Mouse (Mus musculus): ENCODE results near the gene Serpina3f. TPM values are rescaled to one million over a fixed set of nuclear protein-coding genes. Genes with fewer than 3 reads are reported as not detected.
"Not testable (repeated sequence)": the region's sequence is repeated elsewhere in the genome, so short reads cannot be mapped to it uniquely, and the experiment has no call there.

Gene Serpina3f
- polyA plus RNA-seq, 1 experiment from 2014 or later: not detected

DNA sequence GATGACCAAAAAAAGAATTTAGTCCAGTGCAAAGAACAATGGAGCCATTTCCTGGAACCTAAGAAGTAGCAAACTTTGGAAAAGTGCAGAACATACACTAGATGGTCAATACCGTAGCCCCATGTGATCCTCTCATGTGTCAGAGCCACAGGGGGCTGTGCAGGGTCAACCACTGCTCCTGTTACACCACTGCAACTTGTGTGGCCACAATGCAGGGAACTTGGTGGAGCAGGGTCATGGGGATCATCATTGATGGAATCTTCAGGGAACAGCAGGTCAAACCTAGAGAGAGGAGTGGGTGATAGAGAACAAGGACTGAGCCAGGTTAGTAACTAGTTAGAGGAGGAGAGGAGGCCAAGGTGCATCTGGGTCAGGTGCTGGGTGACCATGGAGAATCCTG is 7.3 kb downstream of the Serpina3f start:
- H3K4me2 ChIP-seq (replicated peaks): no peak overlapping the region
- H3K27me3 ChIP-seq (replicated peaks): no peaks in the 10 kb centered on the region
- no peaks in the 10 kb centered on the region for H3K4me1 ChIP-seq
- no peak overlapping the region for H3K27ac ChIP-seq
- no peaks in the 10 kb centered on the region for H3K36me3 ChIP-seq
- WGBS: 74% methylated on average over 1 of the region's 1 CpGs
- no peak overlapping the region for H3K4me3 ChIP-seq
- H3K9me3 ChIP-seq: no peaks in the 10 kb centered on the region
- no peak overlapping the region for H3K9ac ChIP-seq
- ATAC-seq (ENCODE audit: low FRiP score, low read depth): no peak

DNA sequence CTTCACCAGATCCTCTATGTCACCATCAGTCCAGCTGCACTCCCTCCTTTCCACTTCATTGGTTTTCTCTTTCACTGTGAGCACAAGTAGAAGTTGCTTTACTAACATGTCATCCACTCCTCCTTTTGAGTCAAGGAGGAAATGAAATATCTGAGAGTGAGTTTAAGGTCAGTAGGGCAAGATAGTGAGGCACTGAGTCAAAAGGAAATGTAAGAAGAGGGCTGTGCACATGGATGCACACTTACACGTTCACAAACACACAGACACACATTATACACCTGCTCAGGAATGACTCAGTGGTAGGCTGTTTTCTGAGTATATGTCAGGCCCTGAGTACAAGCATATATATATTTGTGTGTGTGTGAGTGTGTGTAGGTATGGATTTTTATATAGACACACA is 9.3 kb downstream of the Serpina3f start:
- Histone ChIP-seq H3K9ac (no peak overlapping the region), H3K4me3 (no peak overlapping the region), H3K27me3 (replicated peaks) (no peaks in the 10 kb centered on the region), H3K4me2 (replicated peaks) (no peak overlapping the region), H3K9me3 (no peaks in the 10 kb centered on the region), H3K36me3 (no peaks in the 10 kb centered on the region), H3K4me1 (no peaks in the 10 kb centered on the region), H3K27ac (no peak overlapping the region)
- ATAC-seq (ENCODE audit: low FRiP score, low read depth): no peak
- 66% methylated on average over 1 of the region's 1 CpGs for WGBS

DNA sequence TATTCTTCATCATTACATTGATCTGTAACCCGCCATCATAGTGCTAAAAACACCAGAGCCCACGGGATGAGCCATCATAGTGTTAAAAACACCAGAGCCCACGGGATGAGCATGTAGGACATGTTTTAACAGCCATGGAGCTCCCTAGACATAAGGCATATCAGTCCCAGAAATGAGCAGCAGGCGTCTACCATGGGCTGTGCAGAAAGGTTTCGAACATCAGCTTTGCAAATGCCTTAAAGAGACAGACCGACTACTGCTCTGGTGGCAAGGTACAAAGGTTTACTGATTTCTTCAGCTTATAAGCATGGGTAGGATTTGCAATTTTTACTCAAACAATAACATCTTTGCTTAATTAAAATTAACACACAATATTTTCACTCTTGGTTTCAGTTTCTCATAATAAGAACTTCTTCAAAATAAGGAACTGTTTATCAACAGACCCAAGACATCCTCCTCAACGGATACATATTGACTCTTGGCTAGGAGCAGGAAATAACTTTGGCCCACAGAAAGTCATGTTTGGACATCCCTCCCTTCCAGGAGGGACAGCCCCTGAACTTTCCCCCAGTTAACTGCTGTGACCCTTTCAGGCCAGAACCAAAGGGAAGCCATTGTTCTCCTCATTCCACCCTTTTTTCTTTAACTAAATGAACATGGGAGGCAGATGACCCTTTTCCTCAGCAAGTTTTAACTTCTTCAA is 10.4 kb downstream of the Serpina3f start:
- no peak overlapping the region for H3K4me3 ChIP-seq
- ATAC-seq (ENCODE audit: low FRiP score, low read depth): no peak
- H3K4me2 ChIP-seq (replicated peaks): no peak overlapping the region
- no peak overlapping the region for H3K27ac ChIP-seq
- no peaks in the 10 kb centered on the region for H3K36me3 ChIP-seq
- no peaks in the 10 kb centered on the region for H3K4me1 ChIP-seq
- no peaks in the 10 kb centered on the region for H3K9me3 ChIP-seq
- 69% methylated on average over 7 of the region's 7 CpGs for WGBS
- H3K27me3 ChIP-seq (replicated peaks): no peaks in the 10 kb centered on the region
- H3K9ac ChIP-seq: no peak overlapping the region

DNA sequence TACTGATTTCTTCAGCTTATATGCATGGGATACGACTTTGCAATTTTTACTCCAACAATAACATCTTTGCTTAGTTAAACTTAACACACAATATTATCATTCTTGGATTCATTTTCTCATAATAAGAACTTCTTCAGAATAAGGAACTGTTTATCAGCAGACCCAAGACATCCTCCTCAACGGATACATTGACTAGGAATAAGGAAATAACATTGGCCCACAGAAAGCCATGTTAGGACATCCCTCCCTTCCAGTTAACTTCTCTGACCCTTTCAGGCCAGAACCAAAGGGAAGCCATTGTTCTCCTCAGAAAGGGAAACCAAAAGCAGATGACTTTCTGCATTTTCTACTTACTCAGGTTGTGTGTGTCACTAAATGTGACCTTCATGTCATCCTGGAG is 16.4 kb downstream of the Serpina3f start:
- no peak overlapping the region for H3K27ac ChIP-seq
- no peak overlapping the region for H3K9ac ChIP-seq
- ATAC-seq (ENCODE audit: low FRiP score, low read depth): no peak
- H3K4me2 ChIP-seq (replicated peaks): no peak overlapping the region
- H3K4me3 ChIP-seq: no peak overlapping the region
- no peaks in the 10 kb centered on the region for H3K27me3 ChIP-seq (replicated peaks)
- 82% methylated on average over 2 of the region's 2 CpGs for WGBS
- no peaks in the 10 kb centered on the region for H3K36me3 ChIP-seq
- H3K4me1 ChIP-seq: no peaks in the 10 kb centered on the region
- no peaks in the 10 kb centered on the region for H3K9me3 ChIP-seq

DNA sequence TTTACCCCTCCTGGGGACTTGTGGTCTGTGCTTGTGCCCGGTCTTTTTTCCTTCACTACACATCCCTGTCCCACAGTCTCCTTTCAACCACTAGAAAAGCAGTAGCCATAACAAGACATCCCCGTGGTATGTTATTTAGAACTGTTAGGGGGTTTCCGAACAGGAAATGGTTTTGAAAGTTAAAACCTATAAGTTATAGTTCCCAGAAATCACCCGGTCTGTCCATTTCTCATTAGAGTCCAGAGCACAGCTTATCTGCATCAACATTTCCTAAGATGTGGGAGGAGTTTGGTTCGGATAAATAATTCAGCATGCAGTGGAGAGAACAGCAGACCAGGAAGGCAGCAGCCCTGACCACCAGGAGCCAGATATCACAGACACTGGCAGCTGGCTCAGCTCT is 21.6 kb downstream of the Serpina3f start, which contains the start of gene Serpina3g:
Serpina3g (plus strand) TSS at position 331 of the 400 bp plus-strand sequence.
- H3K27me3 ChIP-seq (replicated peaks): no peaks in the 10 kb centered on the region
- H3K4me3 ChIP-seq: no peak within 1 kb of the TSS
- H3K4me1 ChIP-seq: no peaks in the 10 kb centered on the region
- no peak for ATAC-seq (ENCODE audit: low FRiP score, low read depth)
- H3K9me3 ChIP-seq: no peaks in the 10 kb centered on the region
- no peaks in the 10 kb centered on the region for H3K36me3 ChIP-seq
- 77% methylated on average over 5 of the region's 5 CpGs for WGBS
- no peak within 1 kb of the TSS for H3K27ac ChIP-seq
- no peak within 1 kb of the TSS for H3K9ac ChIP-seq
- H3K4me2 ChIP-seq (replicated peaks): no peak within 1 kb of the TSS

DNA sequence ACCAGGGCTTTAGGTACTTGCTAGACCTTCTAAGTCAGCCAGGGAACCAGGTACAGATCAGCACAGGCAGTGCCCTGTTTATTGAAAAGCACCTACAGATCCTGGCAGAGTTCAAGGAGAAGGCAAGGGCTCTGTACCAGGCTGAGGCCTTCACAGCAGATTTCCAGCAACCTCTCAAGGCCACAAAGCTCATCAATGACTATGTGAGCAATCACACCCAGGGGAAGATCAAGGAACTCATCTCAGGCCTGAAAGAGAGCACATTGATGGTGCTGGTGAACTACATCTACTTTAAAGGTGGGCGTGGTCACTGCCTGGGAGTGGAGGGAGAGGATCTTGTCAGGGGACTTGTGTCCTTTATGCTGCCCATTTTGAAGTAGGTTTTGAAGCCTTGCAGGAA is 23.7 kb downstream of the Serpina3f start:
- H3K9me3 ChIP-seq; H3K4me3 ChIP-seq; H3K4me2 ChIP-seq (replicated peaks); H3K4me1 ChIP-seq; H3K9ac ChIP-seq; H3K36me3 ChIP-seq; H3K27ac ChIP-seq; ATAC-seq (ENCODE audit: low FRiP score, low read depth); H3K27me3 ChIP-seq (replicated peaks): not testable (repeated sequence)
- 82% methylated on average over 1 of the region's 1 CpGs for WGBS

DNA sequence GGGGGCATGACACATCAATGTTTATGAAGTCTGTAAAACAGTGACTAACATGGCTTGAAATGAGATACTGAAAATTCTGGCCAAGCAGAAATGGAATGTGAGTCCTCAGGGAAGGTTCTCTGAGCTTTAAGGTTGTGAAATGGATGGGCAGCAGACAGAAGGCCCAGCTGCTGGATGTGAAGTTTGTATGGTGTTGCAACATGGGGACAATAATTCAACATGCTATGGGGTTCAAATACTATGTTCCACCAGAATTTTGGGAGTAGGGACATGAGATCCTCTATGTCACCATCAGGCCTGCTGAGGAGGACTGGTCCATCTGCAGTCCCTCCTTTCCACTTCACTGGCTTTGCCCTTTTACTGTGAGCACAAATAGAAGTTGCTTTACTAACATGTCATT is 29.0 kb downstream of the Serpina3f start:
- Histone ChIP-seq H3K9me3 (no peaks in the 10 kb centered on the region), H3K27ac (no peak overlapping the region), H3K4me1 (peaks cover 13% of the 10 kb centered on the region), H3K36me3 (no peaks in the 10 kb centered on the region), H3K9ac (no peak overlapping the region), H3K4me2 (replicated peaks) (no peak overlapping the region), H3K27me3 (replicated peaks) (no peaks in the 10 kb centered on the region), H3K4me3 (no peak overlapping the region)
- no peak for ATAC-seq (ENCODE audit: low FRiP score, low read depth)

DNA sequence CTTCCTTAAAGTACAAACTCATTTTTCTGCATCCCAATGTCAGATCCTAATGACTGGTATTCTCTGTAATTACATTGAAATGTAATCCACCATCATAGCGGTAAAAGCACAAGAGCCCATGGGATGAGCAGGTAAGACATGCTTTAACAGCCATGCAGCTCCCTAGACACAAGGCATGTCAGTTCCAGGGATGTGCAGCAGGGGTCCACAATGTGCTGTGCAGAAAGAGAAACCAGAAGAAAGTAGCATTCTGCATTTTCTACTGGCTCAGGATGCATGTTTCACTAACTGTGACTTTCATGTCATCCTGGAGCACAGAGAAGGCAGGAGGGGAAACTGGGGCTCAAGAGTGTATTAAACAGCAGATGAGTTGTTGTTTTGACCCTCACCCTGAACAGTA is 30.7 kb downstream of the Serpina3f start:
- H3K27ac ChIP-seq: no peak overlapping the region
- H3K4me1 ChIP-seq: peaks cover 15% of the 10 kb centered on the region
- no peaks in the 10 kb centered on the region for H3K36me3 ChIP-seq
- WGBS: 83% methylated on average over 1 of the region's 1 CpGs
- H3K4me2 ChIP-seq (replicated peaks): no peak overlapping the region
- no peak overlapping the region for H3K9ac ChIP-seq
- no peaks in the 10 kb centered on the region for H3K9me3 ChIP-seq
- ATAC-seq (ENCODE audit: low FRiP score, low read depth): no peak
- no peaks in the 10 kb centered on the region for H3K27me3 ChIP-seq (replicated peaks)
- H3K4me3 ChIP-seq: no peak overlapping the region

DNA sequence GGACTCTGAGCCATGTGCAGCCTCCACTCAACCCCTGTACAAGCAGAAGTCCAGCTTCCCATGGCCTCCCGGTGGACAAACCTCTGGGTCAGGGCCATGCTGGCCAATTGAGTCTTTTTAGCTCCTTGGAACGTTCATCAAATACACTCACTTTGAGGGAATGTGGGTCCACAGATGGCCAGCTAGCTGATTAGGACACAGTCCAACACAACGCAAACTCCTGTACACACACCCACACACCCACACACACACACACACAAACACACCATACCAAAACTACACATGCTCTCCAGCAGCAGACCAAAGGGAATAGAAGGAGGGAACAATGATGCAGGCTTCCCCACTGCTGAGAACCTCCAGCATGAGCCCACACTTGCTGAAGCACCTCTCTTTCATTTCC is 31.3 kb downstream of the Serpina3f start:
- H3K36me3 ChIP-seq: no peaks in the 10 kb centered on the region
- H3K27ac ChIP-seq: no peak overlapping the region
- H3K27me3 ChIP-seq (replicated peaks): no peaks in the 10 kb centered on the region
- no peak overlapping the region for H3K4me2 ChIP-seq (replicated peaks)
- no peak for ATAC-seq (ENCODE audit: low FRiP score, low read depth)
- WGBS: 77% methylated on average over 3 of the region's 3 CpGs
- no peak overlapping the region for H3K9ac ChIP-seq
- no peaks in the 10 kb centered on the region for H3K9me3 ChIP-seq
- peaks cover 15% of the 10 kb centered on the region for H3K4me1 ChIP-seq
- H3K4me3 ChIP-seq: no peak overlapping the region

DNA sequence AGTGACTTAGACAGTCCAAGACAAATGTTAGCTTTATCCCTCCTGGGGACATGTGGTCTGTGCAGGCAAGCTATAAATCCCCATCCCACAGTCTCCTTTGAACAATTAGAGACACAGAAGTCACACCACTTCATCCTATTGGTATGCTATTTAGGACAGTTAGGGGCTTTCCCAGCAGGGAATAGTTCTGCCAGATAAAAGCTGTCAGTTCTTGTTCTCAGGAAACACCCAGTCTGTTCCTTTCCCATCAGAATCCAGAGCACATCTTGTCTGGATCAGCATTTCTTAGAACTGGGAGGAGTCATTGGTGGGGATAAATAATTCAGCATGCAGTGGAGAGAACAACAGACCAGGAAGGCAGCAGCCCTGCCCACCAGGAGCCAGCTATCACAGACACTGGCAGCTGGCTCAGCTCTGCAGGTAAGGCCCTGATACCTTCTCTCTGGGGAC is 33.2 kb downstream of the Serpina3f start:
- Histone ChIP-seq H3K27me3 (replicated peaks) (no peaks in the 10 kb centered on the region), H3K4me1 (peaks cover 15% of the 10 kb centered on the region), H3K27ac (no peak overlapping the region), H3K9me3 (no peaks in the 10 kb centered on the region), H3K4me3 (no peak overlapping the region), H3K36me3 (no peaks in the 10 kb centered on the region), H3K9ac (no peak overlapping the region), H3K4me2 (replicated peaks) (peak overlapping the region; percentile 18)
- peak; percentile 87 for ATAC-seq (ENCODE audit: low FRiP score, low read depth)

DNA sequence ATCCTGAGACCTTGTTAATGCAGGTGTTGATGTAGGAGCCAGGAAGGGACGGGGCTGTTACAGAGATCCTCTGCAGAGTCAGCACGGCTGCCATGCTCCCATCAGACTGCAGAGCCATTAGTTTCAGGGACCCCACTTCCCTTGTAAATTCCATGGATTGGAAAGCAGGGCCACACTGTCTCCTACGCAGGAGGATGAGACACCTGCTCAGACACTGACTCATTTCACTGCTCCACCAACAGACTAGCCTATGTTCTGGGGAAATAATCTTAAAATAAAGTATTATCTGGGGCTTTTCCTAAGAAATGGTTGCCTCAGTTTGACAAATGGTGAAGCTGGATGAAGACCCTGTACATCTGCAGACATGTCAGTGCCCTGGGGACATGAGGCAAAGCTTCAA is 33.9 kb downstream of the Serpina3f start:
- H3K9ac ChIP-seq: no peak overlapping the region
- WGBS: 71% methylated on average over 3 of the region's 3 CpGs
- no peak overlapping the region for H3K27ac ChIP-seq
- no peaks in the 10 kb centered on the region for H3K36me3 ChIP-seq
- peak overlapping the region; percentile 18 for H3K4me2 ChIP-seq (replicated peaks)
- H3K4me1 ChIP-seq: peaks cover 15% of the 10 kb centered on the region
- H3K9me3 ChIP-seq: no peaks in the 10 kb centered on the region
- no peak for ATAC-seq (ENCODE audit: low FRiP score, low read depth)
- no peak overlapping the region for H3K4me3 ChIP-seq
- no peaks in the 10 kb centered on the region for H3K27me3 ChIP-seq (replicated peaks)

DNA sequence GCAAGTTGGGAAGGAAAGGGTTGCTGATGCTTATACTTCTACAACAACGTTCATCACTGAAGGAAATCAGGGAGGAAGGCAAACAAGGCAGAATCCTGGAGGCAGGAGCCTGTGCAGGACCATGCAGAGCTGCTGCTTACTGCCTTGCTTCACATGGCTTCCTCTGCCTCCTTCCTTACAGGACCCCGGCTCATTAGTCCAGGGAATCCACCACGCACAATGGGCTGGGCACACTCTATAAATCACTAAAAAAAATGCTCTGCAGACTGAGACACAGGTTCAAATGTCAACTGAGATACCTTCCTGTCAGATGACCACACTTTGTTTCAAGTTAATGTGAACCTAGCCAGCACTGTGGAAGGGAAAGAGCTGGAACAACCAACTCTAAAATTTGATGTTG is 46.7 kb downstream of the Serpina3f start:
- no peaks in the 10 kb centered on the region for H3K9me3 ChIP-seq
- H3K9ac ChIP-seq: no peak overlapping the region
- WGBS: 46% methylated on average over 3 of the region's 3 CpGs
- H3K4me1 ChIP-seq: no peaks in the 10 kb centered on the region
- no peak overlapping the region for H3K4me2 ChIP-seq (replicated peaks)
- no peaks in the 10 kb centered on the region for H3K36me3 ChIP-seq
- no peaks in the 10 kb centered on the region for H3K27me3 ChIP-seq (replicated peaks)
- no peak overlapping the region for H3K27ac ChIP-seq
- no peak for ATAC-seq (ENCODE audit: low FRiP score, low read depth)
- H3K4me3 ChIP-seq: no peak overlapping the region

DNA sequence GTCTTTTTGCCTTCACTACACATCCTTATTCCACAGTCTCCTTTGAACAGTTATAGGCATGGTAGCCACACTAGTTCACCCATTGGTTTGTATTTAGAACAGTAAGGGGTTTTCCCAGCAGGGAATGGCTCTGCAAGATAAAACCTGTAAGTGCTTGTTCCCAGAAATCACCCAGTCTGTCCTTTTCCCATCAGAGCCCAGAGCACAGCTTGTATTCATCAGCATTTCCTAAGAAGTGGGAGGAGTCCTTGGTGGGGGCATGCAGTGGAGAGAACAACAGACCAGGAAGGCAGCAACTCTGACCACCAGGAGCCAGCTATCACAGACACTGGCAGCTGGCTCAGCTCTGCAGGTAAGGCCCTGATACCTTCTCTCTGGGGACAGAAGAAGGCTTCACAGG is 48.5 kb downstream of the Serpina3f start, which contains the start of gene Serpina3i:
Serpina3i (plus strand) TSS at position 260 of the 400 bp plus-strand sequence.
- Histone ChIP-seq H3K4me2 (replicated peaks) (no peak within 1 kb of the TSS), H3K27ac (no peak within 1 kb of the TSS), H3K27me3 (replicated peaks) (no peaks in the 10 kb centered on the region), H3K4me3 (no peak within 1 kb of the TSS), H3K4me1 (no peaks in the 10 kb centered on the region), H3K9ac (no peak within 1 kb of the TSS), H3K36me3 (no peaks in the 10 kb centered on the region), H3K9me3 (no peaks in the 10 kb centered on the region)
- no peak for ATAC-seq (ENCODE audit: low FRiP score, low read depth)
